Mouse (Mus musculus) spleen, adult 2 months (tissue): ENCODE measurements around the gene Rras2.

Experiments
- CTCF ChIP-seq: fragments of 200-500 bp; IDR thresholded peaks from 2 replicates; pipeline ENCODE4 v1.5.1; 2011; ENCODE audit warnings: mild to moderate bottlenecking, inconsistent platforms; ENCODE audit not compliant: insufficient read depth, insufficient read length, insufficient replicate concordance; ENCODE audit errors: extremely low read depth
- POLR2A ChIP-seq: fragments of 200-500 bp; IDR thresholded peaks from 2 replicates; pipeline ENCODE4 v1.6.1; 2011; ENCODE audit warnings: low read depth, low read length, inconsistent platforms

- TF ChIP-seq POLR2A (no peak), CTCF (no peak)
These were observed 55.1 kb downstream of the Rras2 start for GRCm38 (mm10) chr7:114062451-114062850.
